Mouse (Mus musculus) heart, adult 10 weeks (tissue): ENCODE results near the gene Gsta4. TPM values are rescaled to one million over a fixed set of nuclear protein-coding genes. Genes with fewer than 3 reads are reported as not detected.

Experiments
- polyA plus RNA-seq: library from polyadenylated mRNA; stranded (reverse); fragments of 350-450 nt; fragmentation: Illumina TruSeq; extraction: RNeasy Lipid Tissue Mini Kit (QIAGEN cat#74804); gene quantifications from one replicate; pipeline ENCODE4 v1.2.3, GENCODE M21; 2014; ENCODE audit warnings: low read depth, low replicate concordance

Gene Gsta4
- 131 TPM for polyA plus RNA-seq

DNA sequence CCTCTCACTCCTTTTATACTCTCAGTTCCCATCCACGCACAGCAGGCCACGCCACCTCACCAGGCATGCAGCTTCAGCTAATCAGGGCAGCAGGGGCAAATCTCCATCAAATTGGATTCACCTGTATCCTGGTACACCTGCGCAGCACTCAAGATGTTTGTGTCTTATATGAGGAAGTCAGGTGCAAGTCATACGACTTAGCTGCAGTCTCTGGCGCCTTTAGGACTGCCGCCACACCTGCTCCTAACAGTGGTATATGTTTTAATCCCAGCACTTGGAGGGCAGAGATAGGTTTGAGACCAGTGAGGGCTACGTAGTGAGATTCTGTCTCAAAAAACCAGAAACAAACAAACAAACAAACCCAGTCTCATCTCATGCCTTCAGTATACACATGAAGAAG lies at the start of gene Gsta4:
TSS of gene Gsta4 (plus strand) at position 301 of the 400 bp plus-strand sequence.

GRCm38 (mm10) chr9:78230461-78230860 lies 47.9 kb downstream of the Gsta4 start, which contains the start of gene Gsta1:
TSS of gene Gsta1 (plus strand) at chr9:78230656.

GRCm38 (mm10) chr9:78256914-78257313 lies 74.3 kb downstream of the Gsta4 start, which contains the start of gene Gm3776:
TSS of gene Gm3776 (plus strand) at chr9:78257129.

Other genes with a start within 250 kb of the Gsta4 start
- not detected for gene Gcm1, start 130.8 kb upstream of the Gsta4 start, polyA plus RNA-seq
- gene Fbxo9, start 73.7 kb upstream of the Gsta4 start, polyA plus RNA-seq = 50.4 TPM
- 10.2 TPM for gene Ick, start 73.6 kb upstream of the Gsta4 start, polyA plus RNA-seq
- gene Gsta1, start 47.9 kb downstream of the Gsta4 start, polyA plus RNA-seq = 8.0 TPM
- gene Gm3776, start 74.4 kb downstream of the Gsta4 start, polyA plus RNA-seq = 5.5 TPM
- gene Gm10639, start 107.1 kb downstream of the Gsta4 start, polyA plus RNA-seq = not detected
- not detected for gene Omt2a, start 132.0 kb downstream of the Gsta4 start, polyA plus RNA-seq
- not detected for gene Omt2b, start 144.8 kb downstream of the Gsta4 start, polyA plus RNA-seq
- gene Gsta2, start 173.0 kb downstream of the Gsta4 start, polyA plus RNA-seq = not detected
- not detected for gene Dppa5a, start 185.4 kb downstream of the Gsta4 start, polyA plus RNA-seq
- gene Ooep, start 196.0 kb downstream of the Gsta4 start, polyA plus RNA-seq = not detected
- not detected for gene Ddx43, start 213.0 kb downstream of the Gsta4 start, polyA plus RNA-seq